Comparison of ENCODE assay signal across 8 mouse cellular contexts in genomic region chrX:7670390-7670881, GRCm38 (mm10). TPM values are rescaled to one million over a fixed set of nuclear protein-coding genes. Genes with fewer than 3 reads are reported as not detected.
DNase-seq lines count a peak whose midpoint lies in the region; ATAC-seq and TF ChIP-seq lines count a peak whose summit lies in the region.

No protein-coding gene starts in this region.

- ATAC-seq in liver, embryonic 13.5 days (ENCODE audit: low read depth) = peak; percentile 72

- H3ac ChIP-seq in myocyte (ENCODE audit: control insufficient read depth, insufficient read length) = peak overlapping the region; percentile 33

- no peak for TF ChIP-seq CTCF in testis, adult 2 months (IDR thresholded peaks at IDR 0.05; ENCODE audit: control insufficient read depth, insufficient read depth, insufficient replicate concordance, low read depth, low read length)

- H3K4me1 ChIP-seq in liver, embryonic 13.5 days (replicated peaks) = peaks cover 36% of the 10 kb centered on the region
- H3K4me1 ChIP-seq in testis, adult 2 months (ENCODE audit: control insufficient read depth, insufficient read depth, low read length) = peaks cover 25% of the 10 kb centered on the region

- H3K79me2 ChIP-seq in myocyte (ENCODE audit: control insufficient read depth, insufficient read depth) = peaks cover 14% of the 10 kb centered on the region

- 16% methylated on average over 19 of the region's 19 CpGs for WGBS in liver, embryonic 13.5 days (ENCODE audit: insufficient replicate concordance)

- peak overlapping the region; percentile 71 for H3K4me2 ChIP-seq in liver, embryonic 13.5 days
- H3K4me2 ChIP-seq in myocyte (ENCODE audit: low read depth) = peak overlapping the region; percentile 65

- peak; percentile 25 for TF ChIP-seq POLR2A in myocyte (IDR thresholded peaks at IDR 0.05; ENCODE audit: insufficient read length, low read depth)
- no peak for TF ChIP-seq POLR2A in testis, adult 2 months (IDR thresholded peaks at IDR 0.05; ENCODE audit: control insufficient read depth, low read depth, low read length)

- H3K27ac ChIP-seq in liver, embryonic 13.5 days = peak overlapping the region; percentile 50
- H3K27ac ChIP-seq in testis, adult 2 months (ENCODE audit: control insufficient read depth, insufficient read depth, low read depth, low read length) = peak overlapping the region; percentile 78

- H3K4me3 ChIP-seq in liver, embryonic 13.5 days (replicated peaks) = peak overlapping the region; percentile 58
- peak overlapping the region; percentile 62 for H3K4me3 ChIP-seq in myocyte
- peak overlapping the region; percentile 84 for H3K4me3 ChIP-seq in testis, adult 2 months (ENCODE audit: control insufficient read depth, low read depth, low read length)

- peak overlapping the region; percentile 62 for H3K9ac ChIP-seq in liver, embryonic 13.5 days

- no peaks in the 10 kb centered on the region for H3K9me3 ChIP-seq in liver, embryonic 13.5 days (replicated peaks)

- H3K36me3 ChIP-seq in liver, embryonic 13.5 days = 0 out of 2 replicates have a peak, but pooled peaks cover 3% of the 10 kb centered on the region
- H3K36me3 ChIP-seq in myocyte (ENCODE audit: control insufficient read depth, insufficient read depth) = peaks cover 5% of the 10 kb centered on the region
- no peaks in the 10 kb centered on the region for H3K36me3 ChIP-seq in testis, adult 2 months (ENCODE audit: control insufficient read depth, insufficient read depth, low read length)

- no peaks in the 10 kb centered on the region for H3K27me3 ChIP-seq in liver, embryonic 13.5 days
- H3K27me3 ChIP-seq in myocyte (ENCODE audit: control insufficient read depth, insufficient read depth, insufficient read length) = no peaks in the 10 kb centered on the region
- H3K27me3 ChIP-seq in testis, adult 2 months (ENCODE audit: control insufficient read depth, insufficient read depth, low read length) = no peaks in the 10 kb centered on the region

- peak; percentile 11 to 23 for DNase-seq in left cerebral cortex, postnatal 14 days (ENCODE audit: low spot score in 2 of 2)
- no peak for DNase-seq in left cerebral cortex, adult 11 months (ENCODE audit: low spot score)
- peak; percentile 72 to 83 for DNase-seq in cerebellum, postnatal 14 days
- peak; percentile 70 for DNase-seq in gastrocnemius, postnatal 14 days
- peak; percentile 73 for DNase-seq in induced T-regulatory cell, adult 2 months (ENCODE audit: low read depth)
- no peak for DNase-seq in liver, embryonic 13.5 days

- intact Hi-C loops in left cerebral cortex, postnatal 14 days (cut with DNase I) = no loop called here
- intact Hi-C loops in gastrocnemius, postnatal 14 days (cut with DNase I; ENCODE audit: low total_unique reads) = no loop called here

TF ChIP-seq in myocyte, 11 proteins besides CTCF, POLR2A, EP300 and RAD21:
- TF ChIP-seq REST (IDR thresholded peaks at IDR 0.05; ENCODE audit: insufficient read depth, insufficient read length) (no peak), MYOD1 (IDR thresholded peaks at IDR 0.05; ENCODE audit: control insufficient read depth in 1 of 3, insufficient read length in 2 of 3, low read depth in 2 of 3) (peak in 1 of 3 experiments; percentile 25), SRF (IDR thresholded peaks at IDR 0.05; ENCODE audit: control insufficient read depth, insufficient read length, low read depth) (peak; percentile 9), CEBPB (IDR thresholded peaks at IDR 0.05; ENCODE audit: insufficient read depth, poor library complexity, severe bottlenecking) (no peak), TCF3 (IDR thresholded peaks at IDR 0.05; ENCODE audit: insufficient read length, low read depth) (no peak), E2F4 (IDR thresholded peaks at IDR 0.05; ENCODE audit: insufficient read depth) (no peak), USF1 (IDR thresholded peaks at IDR 0.05; ENCODE audit: low read depth) (no peak), MAX (IDR thresholded peaks at IDR 0.05; ENCODE audit: low read depth) (no peak)
TF ChIP-seq in myocyte: peak in this region for 2.

RNA-seq across cellular contexts. Expression of gene Plp2, which starts 0.8 kb away (rescaled TPM):
- 10 to 100 TPM in 1 of 2 experiments, 1 to 10 TPM in 1; 9.1 to 12.4 TPM for total RNA-seq in left cerebral cortex, postnatal 14 days (2021)
- total RNA-seq in gastrocnemius, postnatal 14 days (2021) = 10 to 100 TPM; 40.3 to 50.8 TPM
- polyA plus RNA-seq in liver, embryonic 13.5 days (2015; fragmentation: Nextera tagmentation; extraction: Ambion mirVana) = 28.2 and 32.5 TPM in 2 replicates
- 294 TPM for polyA plus RNA-seq in myocyte (2012; fragmentation: generic; extraction: Trizol)
- polyA plus RNA-seq in testis, adult 2 months (2012; rRNA removed) = 6.2 and 12.9 TPM in 2 replicates

RNA-seq across cellular contexts. Expression of gene Magix, which starts 10.6 kb away (rescaled TPM):
- total RNA-seq in left cerebral cortex, postnatal 14 days (2021) = under 1 TPM; 0.11 to 0.15 TPM
- total RNA-seq in gastrocnemius, postnatal 14 days (2021) = 1 to 10 TPM; 4.4 to 6.4 TPM
- not detected in 2 replicates for polyA plus RNA-seq in liver, embryonic 13.5 days (2015; fragmentation: Nextera tagmentation; extraction: Ambion mirVana)
- polyA plus RNA-seq in myocyte (2012; fragmentation: generic; extraction: Trizol) = 0.05 TPM
- 0.17 and 0.21 TPM in 2 replicates for polyA plus RNA-seq in testis, adult 2 months (2012; rRNA removed)

RNA-seq across cellular contexts. Expression of gene Prickle3, which starts 13.4 kb away (rescaled TPM):
- 1 to 10 TPM; 1.3 to 1.8 TPM for total RNA-seq in left cerebral cortex, postnatal 14 days (2021)
- total RNA-seq in gastrocnemius, postnatal 14 days (2021) = 10 to 100 TPM; 10.3 to 18.7 TPM
- polyA plus RNA-seq in liver, embryonic 13.5 days (2015; fragmentation: Nextera tagmentation; extraction: Ambion mirVana) = 0.86 and 0.95 TPM in 2 replicates
- 3.8 TPM for polyA plus RNA-seq in myocyte (2012; fragmentation: generic; extraction: Trizol)
- 1.1 and 1.5 TPM in 2 replicates for polyA plus RNA-seq in testis, adult 2 months (2012; rRNA removed)

RNA-seq across cellular contexts. Expression of gene Gpkow, which starts 26.5 kb away (rescaled TPM):
- total RNA-seq in left cerebral cortex, postnatal 14 days (2021) = 10 to 100 TPM; 33.7 to 34.6 TPM
- 10 to 100 TPM; 15.9 to 16.4 TPM for total RNA-seq in gastrocnemius, postnatal 14 days (2021)
- polyA plus RNA-seq in liver, embryonic 13.5 days (2015; fragmentation: Nextera tagmentation; extraction: Ambion mirVana) = 15.0 and 17.7 TPM in 2 replicates
- polyA plus RNA-seq in myocyte (2012; fragmentation: generic; extraction: Trizol) = 17.1 TPM
- 3.8 and 4.0 TPM in 2 replicates for polyA plus RNA-seq in testis, adult 2 months (2012; rRNA removed)

RNA-seq across cellular contexts. Expression of gene Syp, which starts 32.2 kb away (rescaled TPM):
- 1,000 to 10,000 TPM; 2,344 to 2,346 TPM for total RNA-seq in left cerebral cortex, postnatal 14 days (2021)
- total RNA-seq in gastrocnemius, postnatal 14 days (2021) = 1 to 10 TPM in 1 of 2 experiments, under 1 TPM in 1; 0.86 to 1.4 TPM
- polyA plus RNA-seq in liver, embryonic 13.5 days (2015; fragmentation: Nextera tagmentation; extraction: Ambion mirVana) = 0.34 and 0.55 TPM in 2 replicates
- polyA plus RNA-seq in myocyte (2012; fragmentation: generic; extraction: Trizol) = 0.54 TPM
- polyA plus RNA-seq in testis, adult 2 months (2012; rRNA removed) = 0.28 and 0.33 TPM in 2 replicates

Comparison
In these comparisons a context has a peak if more than half of its experiments do, and no peak if none do; other contexts are left out.
1. DNase-seq: peak in left cerebral cortex, postnatal 14 days (2 of 2), cerebellum, postnatal 14 days (2 of 2), gastrocnemius, postnatal 14 days (single experiment) and induced T-regulatory cell, adult 2 months (single experiment); none in left cerebral cortex, adult 11 months (single experiment) and liver, embryonic 13.5 days (single experiment).
2. Peak in every context shown above with its lines, with median percentiles within 50 percentile points of each other: H3K4me3 ChIP-seq.